Mouse (Mus musculus) spleen, embryonic (tissue): ENCODE measurements around the gene Sbk1.

Experiments
- CTCF ChIA-PET: fragments of 350-600 bp; sonication (Branson Sonifier 250); formaldehyde crosslinking; loops from one replicate; lab custom pipeline; 2022; lab: Charles Lee

Gene Sbk1

GRCm38 (mm10) chr7:126261823-126262222 lies 10.6 kb upstream of the Sbk1 start:
- CTCF ChIA-PET, result interaction anchor here (1.0 kb wide), 1 partner anchor 12 kb away, joined by 7 read pairs; no protein-coding TSS in a partner anchor

- CTCF ChIA-PET, result interaction anchor here (0.5 kb wide), 1 partner anchor 1802 kb away, joined by 3 read pairs; no protein-coding TSS in a partner anchor
These were observed 8.5 kb upstream of the Sbk1 start for GRCm38 (mm10) chr7:126263964-126264363.

- CTCF ChIA-PET, result no interaction called here
These were observed 6.5 kb upstream of the Sbk1 start for GRCm38 (mm10) chr7:126265949-126266348.

- CTCF ChIA-PET, result interaction anchor here (0.6 kb wide), 1 partner anchor 19 kb away, joined by 5 read pairs; no protein-coding TSS in a partner anchor
These were observed 6.0 kb upstream of the Sbk1 start for GRCm38 (mm10) chr7:126266372-126266870.

GRCm38 (mm10) chr7:126267606-126268005 lies 4.8 kb upstream of the Sbk1 start:
- CTCF ChIA-PET, result no interaction called here

GRCm38 (mm10) chr7:126272770-126273311 lies 422 bp downstream of the Sbk1 start:
- CTCF ChIA-PET, result interaction anchor here (0.8 to 1.1 kb wide), 2 partner anchors 12 to 117 kb away, joined by 3 to 7 read pairs; no protein-coding TSS in a partner anchor

GRCm38 (mm10) chr7:126273351-126274042 lies 1.1 kb downstream of the Sbk1 start:
- CTCF ChIA-PET, result interaction anchor here (0.6 to 1.1 kb wide), 3 partner anchors 12 to 256 kb away, joined by 3 to 7 read pairs (median 4); no protein-coding TSS in a partner anchor

- CTCF ChIA-PET, result interaction anchor here (0.6 to 1.1 kb wide), 3 partner anchors 11 to 255 kb away, joined by 3 to 4 read pairs (median 4); no protein-coding TSS in a partner anchor
These were observed 1.7 kb downstream of the Sbk1 start for GRCm38 (mm10) chr7:126274137-126274536.

GRCm38 (mm10) chr7:126274626-126275025 lies 2.2 kb downstream of the Sbk1 start:
- CTCF ChIA-PET, result interaction anchor here (0.6 to 0.7 kb wide), 2 partner anchors 12 to 31 kb away, joined by 3 to 4 read pairs; no protein-coding TSS in a partner anchor

- CTCF ChIA-PET, result no interaction called here
These were observed 3.3 kb downstream of the Sbk1 start for GRCm38 (mm10) chr7:126275711-126276110.

- CTCF ChIA-PET, result no interaction called here
These were observed 3.9 kb downstream of the Sbk1 start for GRCm38 (mm10) chr7:126276297-126276696.

GRCm38 (mm10) chr7:126277536-126278295 lies 5.3 kb downstream of the Sbk1 start:
- CTCF ChIA-PET, result no interaction called here

- CTCF ChIA-PET, result no interaction called here
These were observed 6.4 kb downstream of the Sbk1 start for GRCm38 (mm10) chr7:126278799-126279198.

- CTCF ChIA-PET, result no interaction called here
These were observed 7.5 kb downstream of the Sbk1 start for GRCm38 (mm10) chr7:126279774-126280482.

GRCm38 (mm10) chr7:126280696-126281095 lies 8.3 kb downstream of the Sbk1 start:
- CTCF ChIA-PET, result interaction anchor here (0.6 to 1.8 kb wide), 2 partner anchors 10 to 19 kb away, joined by 5 to 7 read pairs; no protein-coding TSS in a partner anchor

GRCm38 (mm10) chr7:126281876-126282682 lies 9.7 kb downstream of the Sbk1 start:
- CTCF ChIA-PET, result interaction anchor here (1.8 kb wide), 1 partner anchor 8 kb away, joined by 7 read pairs; no protein-coding TSS in a partner anchor

GRCm38 (mm10) chr7:126282683-126282990 lies 10.2 kb downstream of the Sbk1 start:
- CTCF ChIA-PET, result interaction anchor here (1.8 kb wide), 1 partner anchor 8 kb away, joined by 7 read pairs; no protein-coding TSS in a partner anchor

GRCm38 (mm10) chr7:126284021-126284420 lies 11.6 kb downstream of the Sbk1 start:
- CTCF ChIA-PET, result interaction anchor here (0.6 kb wide), 2 partner anchors 99 to 735 kb away, joined by 3 to 4 read pairs; no protein-coding TSS in a partner anchor

GRCm38 (mm10) chr7:126284441-126284840 lies 12.0 kb downstream of the Sbk1 start:
- CTCF ChIA-PET, result no interaction called here

GRCm38 (mm10) chr7:126284865-126285264 lies 12.4 kb downstream of the Sbk1 start:
- CTCF ChIA-PET, result interaction anchor here (0.5 kb wide), 1 partner anchor 18 kb away, joined by 5 read pairs; no protein-coding TSS in a partner anchor
